Mouse (Mus musculus) bone marrow, adult 2 months (tissue): ENCODE results near the gene 4933409G03Rik.

Source experiments
- CTCF ChIP-seq: fragments of 200-500 bp; IDR thresholded peaks from 2 replicates; pipeline ENCODE4 v1.5.1; 2011; ENCODE audit warnings: low read length, control low read depth; ENCODE audit not compliant: control insufficient read depth, insufficient read depth
- POLR2A ChIP-seq: fragments of 200-500 bp; IDR thresholded peaks from 2 replicates; pipeline ENCODE4 v1.6.1; 2011; ENCODE audit warnings: low read depth, mild to moderate bottlenecking, control low read depth, low read length, borderline replicate concordance; ENCODE audit not compliant: control insufficient read depth

DNA sequence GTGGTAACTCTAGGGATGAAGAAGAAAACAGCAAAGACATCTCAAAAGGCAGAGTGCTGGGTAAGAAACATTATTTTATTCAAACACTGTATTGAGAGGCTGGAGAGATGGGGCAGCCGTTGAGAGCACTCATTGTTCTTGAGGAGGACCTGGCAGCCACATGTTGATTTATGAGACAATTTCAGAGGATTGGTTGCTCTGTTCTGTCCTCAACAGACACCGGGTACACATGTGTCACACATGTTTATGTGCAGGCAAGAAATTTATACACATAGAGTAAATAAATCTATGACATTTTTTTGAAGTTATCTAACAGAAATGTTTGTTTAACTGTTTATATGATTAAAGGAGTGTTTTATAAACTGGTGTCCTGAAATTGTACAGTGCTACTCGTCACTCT is 10.6 kb downstream of the 4933409G03Rik start:
- TF ChIP-seq CTCF = no peak
- TF ChIP-seq POLR2A = no peak
